Mouse (Mus musculus) neutrophil, adult 59 days (primary cell): ENCODE data around the gene Gm15085. TPM values are rescaled to one million over a fixed set of nuclear protein-coding genes. Genes with fewer than 3 reads are reported as not detected.

Source experiments
- total RNA-seq, 2 experiments: library from RNA; stranded (reverse); gene quantifications; 1 replicate in 1 of 2; 2 replicates in 1 of 2; pipeline ENCODE4 v1.2.4; 2023

Gene Gm15085
- not detected for total RNA-seq

DNA sequence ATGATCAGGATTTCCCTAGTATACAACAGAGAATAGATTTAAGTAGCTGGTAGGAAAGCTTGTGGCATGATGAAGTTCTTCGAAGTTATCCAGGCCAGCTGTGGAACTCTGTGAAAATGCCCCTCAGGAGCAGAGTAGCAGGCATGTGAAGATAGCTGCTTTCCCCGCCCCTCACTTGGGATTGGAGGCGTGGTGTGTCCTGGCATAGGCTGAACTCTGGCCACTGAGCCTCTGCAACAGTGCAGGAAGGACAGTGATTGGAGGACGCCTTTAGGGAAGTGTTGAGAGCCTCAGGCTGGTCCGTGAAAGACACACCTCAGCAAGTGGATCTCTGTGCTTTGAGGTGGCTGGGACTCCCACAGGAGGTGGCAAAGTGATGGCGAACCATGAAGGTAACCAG lies at the start of gene Gm15085:
Gene Gm15085 (plus strand): TSS at position 301 of the 400 bp plus-strand sequence.

Other genes starting within 250 kb of the Gm15085 start
- gene Gm15093, start 175.2 kb upstream of the Gm15085 start, total RNA-seq = not detected
- gene Gm10439, start 147.0 kb downstream of the Gm15085 start, total RNA-seq = not detected